Mouse (Mus musculus) ES-Bruce4 (cell line): ENCODE results near the gene Lrch1. TPM values are rescaled to one million over a fixed set of nuclear protein-coding genes. Genes with fewer than 3 reads are reported as not detected.

ENCODE experiments used
- H3K27ac ChIP-seq: 2 replicates; pipeline ENCODE4 v1.5.1; 2012; ENCODE audit warnings: low read length, inconsistent platforms; ENCODE audit not compliant: insufficient read depth
- H3K27me3 ChIP-seq: 2 replicates; pipeline ENCODE4 v1.6.1; 2012; ENCODE audit warnings: mild to moderate bottlenecking, low read length, inconsistent platforms; ENCODE audit not compliant: control insufficient read depth, poor library complexity, insufficient read depth, severe bottlenecking
- H3K36me3 ChIP-seq: 2 replicates; pipeline ENCODE4 v1.6.1; 2012; ENCODE audit warnings: inconsistent platforms, mild to moderate bottlenecking, low read length, moderate library complexity; ENCODE audit not compliant: control insufficient read depth, poor library complexity, insufficient read depth, severe bottlenecking
- H3K4me1 ChIP-seq: one replicate; pipeline ENCODE4 v1.8.1; 2011; ENCODE audit warnings: low read length; ENCODE audit not compliant: control insufficient read depth, insufficient read depth
- H3K4me3 ChIP-seq: 2 replicates; pipeline ENCODE4 v1.5.1; 2011; ENCODE audit warnings: low read depth, mild to moderate bottlenecking, low read length
- H3K9ac ChIP-seq: 2 replicates; pipeline ENCODE4 v1.6.1; 2012; ENCODE audit warnings: low read depth, mild to moderate bottlenecking, inconsistent platforms; ENCODE audit not compliant: poor library complexity, severe bottlenecking
- H3K9me3 ChIP-seq: replicated peaks from 2 replicates; pipeline ENCODE4 v1.6.1; 2012; ENCODE audit warnings: mild to moderate bottlenecking, low read length, inconsistent platforms; ENCODE audit not compliant: control insufficient read depth, poor library complexity, insufficient read depth, severe bottlenecking
- CTCF ChIP-seq: IDR thresholded peaks from one replicate; pipeline ENCODE4 v1.8.1; 2011; ENCODE audit warnings: low read depth, low read length
- EP300 ChIP-seq: IDR thresholded peaks from 2 replicates; pipeline ENCODE4 v1.6.1; 2011; ENCODE audit warnings: low read depth, low read length; ENCODE audit not compliant: insufficient read depth
- POLR2A ChIP-seq: IDR thresholded peaks from one replicate; pipeline ENCODE4 v1.8.1; 2011; ENCODE audit warnings: low read length; ENCODE audit not compliant: insufficient read depth
- polyA plus RNA-seq: library from polyadenylated mRNA; stranded (reverse); fragments of >200 nt; gene quantifications from 2 replicates; pipeline ENCODE4 v1.2.4, GENCODE M21; 2011; ENCODE audit warnings: low read depth; ENCODE audit not compliant: missing spikeins, insufficient read depth, insufficient read length

The Lrch1 gene
- polyA plus RNA-seq, 1 experiment = 17.0 TPM

- H3K9me3 ChIP-seq = no peaks in the 10 kb centered on the region
- no peaks in the 10 kb centered on the region for H3K4me1 ChIP-seq
- no peak for TF ChIP-seq POLR2A
- no peak for TF ChIP-seq CTCF
- no peak for TF ChIP-seq EP300
- H3K36me3 ChIP-seq = no peaks in the 10 kb centered on the region
- no peak overlapping the region for H3K4me3 ChIP-seq
- H3K9ac ChIP-seq = no peak overlapping the region
- no peak overlapping the region for H3K27ac ChIP-seq
- H3K27me3 ChIP-seq = peaks cover 2% of the 10 kb centered on the region; the same call in 1 of the 2 replicates
Observed at GRCm38 (mm10) chr14:74956702-74957101, 9.0 kb upstream of the Lrch1 start.

- TF ChIP-seq EP300 = no peak
- TF ChIP-seq POLR2A = no peak
- TF ChIP-seq CTCF = no peak
- no peak overlapping the region for H3K9ac ChIP-seq
- no peak overlapping the region for H3K27ac ChIP-seq
- no peaks in the 10 kb centered on the region for H3K9me3 ChIP-seq
- H3K36me3 ChIP-seq = no peaks in the 10 kb centered on the region
- H3K4me3 ChIP-seq = no peak overlapping the region
- H3K4me1 ChIP-seq = no peaks in the 10 kb centered on the region
- H3K27me3 ChIP-seq = peaks cover 2% of the 10 kb centered on the region; the same call in 1 of the 2 replicates
Observed at GRCm38 (mm10) chr14:74956234-74956633, 8.6 kb upstream of the Lrch1 start.

DNA sequence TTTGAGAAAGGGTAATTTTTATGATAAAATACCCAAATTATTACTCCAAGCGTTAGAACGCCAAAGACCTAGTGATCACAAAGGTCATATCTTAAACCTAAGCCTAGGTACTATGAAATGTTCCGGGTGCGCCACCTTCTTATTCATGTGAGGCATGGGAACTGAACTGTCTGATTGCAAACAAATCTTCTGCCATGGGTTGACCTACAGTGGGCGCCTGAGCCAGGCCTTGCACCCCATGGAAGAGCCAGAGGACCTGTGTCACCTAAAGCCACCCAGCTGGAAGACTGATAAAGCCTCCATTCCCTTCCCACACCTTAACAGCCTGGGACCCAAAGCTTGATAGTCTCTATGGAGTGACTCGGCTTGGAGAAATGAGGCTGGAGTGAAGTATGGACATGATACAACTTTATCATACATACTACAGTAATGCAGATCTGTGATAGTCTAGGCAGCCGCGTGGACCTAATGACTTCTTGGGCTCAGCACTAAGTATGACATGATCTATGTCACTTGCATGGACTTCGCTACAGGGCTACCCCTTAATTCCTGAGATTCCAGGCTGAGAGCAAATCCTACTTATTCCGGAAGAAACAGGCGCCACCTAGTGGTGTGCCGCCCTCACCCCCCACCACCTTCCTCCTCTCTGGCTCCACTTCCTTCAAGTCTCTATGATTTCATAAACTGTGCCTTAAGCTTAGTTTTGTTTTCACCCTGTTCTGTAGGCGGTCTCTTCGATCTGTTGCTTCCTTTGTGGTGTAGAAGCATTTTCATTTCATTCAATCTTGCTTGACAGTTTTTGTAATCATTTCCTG, 957 bp upstream of the Lrch1 start:
- TF ChIP-seq CTCF = peak; percentile 85
- TF ChIP-seq EP300 = no peak
- H3K36me3 ChIP-seq = no peaks in the 10 kb centered on the region
- H3K9me3 ChIP-seq = no peaks in the 10 kb centered on the region
- H3K27me3 ChIP-seq = peaks cover 2% of the 10 kb centered on the region; the same call in 1 of the 2 replicates
- no peak overlapping the region for H3K4me3 ChIP-seq
- H3K9ac ChIP-seq = no peak overlapping the region
- no peak overlapping the region for H3K27ac ChIP-seq
- H3K4me1 ChIP-seq = no peaks in the 10 kb centered on the region

- TF ChIP-seq POLR2A (no peak), EP300 (no peak)
- no peaks in the 10 kb centered on the region for H3K4me1 ChIP-seq
Observed at GRCm38 (mm10) chr14:74948014-74948396, 329 bp upstream of the Lrch1 start.

GRCm38 (mm10) chr14:74946751-74947375, 813 bp downstream of the Lrch1 start:
- Histone ChIP-seq H3K9me3 (no peaks in the 10 kb centered on the region), H3K9ac (peak overlapping the region; percentile 71), H3K27ac (no peak overlapping the region), H3K4me3 (peak overlapping the region; percentile 82), H3K36me3 (no peaks in the 10 kb centered on the region), H3K4me1 (no peaks in the 10 kb centered on the region), H3K27me3 (no peaks in the 10 kb centered on the region)
- no peak for TF ChIP-seq EP300
- no peak for TF ChIP-seq CTCF
- no peak for TF ChIP-seq POLR2A

More at GRCm38 (mm10) chr14:74948014-74948396, 329 bp upstream of the Lrch1 start:
- Histone ChIP-seq H3K27ac (no peak overlapping the region), H3K9ac (peak overlapping the region; percentile 71), H3K4me3 (peak overlapping the region; percentile 52), H3K9me3 (no peaks in the 10 kb centered on the region), H3K27me3 (peaks cover 2% of the 10 kb centered on the region; the same call in 1 of the 2 replicates), H3K36me3 (no peaks in the 10 kb centered on the region)

DNA sequence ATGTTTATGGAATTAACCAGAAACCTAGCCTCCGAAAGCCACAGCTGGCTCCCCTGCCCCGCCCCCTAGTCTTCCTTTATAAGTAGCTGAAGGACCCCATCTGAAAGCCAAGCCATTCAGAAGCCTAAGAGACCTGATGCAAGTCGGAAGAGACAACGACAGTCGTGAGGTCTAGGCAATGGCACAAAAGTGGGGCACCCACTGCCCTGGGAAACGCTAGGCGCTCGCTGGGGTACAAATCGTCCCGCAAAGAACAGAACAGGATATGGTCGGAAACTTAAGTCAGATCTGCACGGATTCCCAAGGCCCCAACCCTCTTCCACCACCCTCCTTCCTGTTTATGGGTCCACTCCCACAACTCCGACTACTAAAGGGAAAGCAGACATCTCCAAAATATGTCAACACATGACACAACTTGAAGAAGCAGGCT, 1.3 kb downstream of the Lrch1 start:
- H3K27ac ChIP-seq = no peak overlapping the region
- TF ChIP-seq POLR2A (no peak), EP300 (no peak), CTCF (no peak)
- no peaks in the 10 kb centered on the region for H3K27me3 ChIP-seq

More for the DNA sequence above, 1.3 kb downstream of the Lrch1 start:
- no peaks in the 10 kb centered on the region for H3K9me3 ChIP-seq
- peak overlapping the region; percentile 71 for H3K9ac ChIP-seq
- peak overlapping the region; percentile 82 for H3K4me3 ChIP-seq
- H3K36me3 ChIP-seq = no peaks in the 10 kb centered on the region
- no peaks in the 10 kb centered on the region for H3K4me1 ChIP-seq
